Mouse (Mus musculus) liver, embryonic 14.5 days (tissue): ENCODE measurements around the gene Nr5a2. TPM values are rescaled to one million over a fixed set of nuclear protein-coding genes. Genes with fewer than 3 reads are reported as not detected.

ENCODE experiments used
- ATAC-seq: fragments of 200-750 bp; cut with Nextera tagmentation; 2 replicates; pipeline ENCODE4 v1.8.0; 2017; ENCODE audit warnings: moderate number of reproducible peaks, mild to moderate bottlenecking, moderate library complexity; ENCODE audit not compliant: insufficient read depth
- DNase-seq, 3 experiments: peaks; one replicate each; pipeline ENCODE4 v3.0.0-alpha.2; 2012 to 2013; ENCODE audit warnings: low read depth in 3 of 3, low spot score in 3 of 3
- H3K27ac ChIP-seq: fragments of 300-500 bp; sonication (generic); 2 replicates; pipeline ENCODE4 v1.5.1; 2014; ENCODE audit warnings: moderate library complexity, mild to moderate bottlenecking, control low read depth, inconsistent platforms
- H3K27me3 ChIP-seq: fragments of 300-500 bp; sonication (generic); 2 replicates; pipeline ENCODE4 v1.6.1; 2014; ENCODE audit warnings: mild to moderate bottlenecking, low read length, moderate library complexity; ENCODE audit not compliant: control insufficient read depth, insufficient read depth
- H3K36me3 ChIP-seq: fragments of 300-500 bp; sonication (generic); replicated peaks from 2 replicates; pipeline ENCODE4 v1.6.1; 2014; ENCODE audit warnings: low read depth; ENCODE audit not compliant: control insufficient read depth, insufficient read depth
- H3K4me1 ChIP-seq, 2 experiments: fragments of 200-500 bp in 1 of 2; fragments of 300-500 bp in 1 of 2; sonication (generic) in 1 of 2; replicated peaks; 2 replicates each; pipeline ENCODE4 v1.6.1; 2012 to 2014; ENCODE audit warnings: antibody characterized with exemption in 1 of 2, inconsistent platforms in 1 of 2, low read length in 1 of 2; ENCODE audit not compliant: control insufficient read depth in 2 of 2, insufficient read depth in 2 of 2
- H3K4me2 ChIP-seq: fragments of 300-500 bp; sonication (generic); 2 replicates; pipeline ENCODE4 v1.6.1; 2014; ENCODE audit warnings: low read depth, mild to moderate bottlenecking, control low read depth, moderate library complexity
- H3K4me3 ChIP-seq, 2 experiments: fragments of 200-500 bp in 1 of 2; fragments of 300-500 bp in 1 of 2; sonication (generic) in 1 of 2; 2 replicates each; pipeline ENCODE4 v1.5.1; 2012 to 2014; ENCODE audit warnings: low read depth in 2 of 2, low read length in 2 of 2, mild to moderate bottlenecking in 2 of 2, control low read depth in 1 of 2, inconsistent platforms in 1 of 2, moderate library complexity in 1 of 2; ENCODE audit not compliant: insufficient read depth in 1 of 2
- H3K9ac ChIP-seq: fragments of 300-500 bp; sonication (generic); replicated peaks from 2 replicates; pipeline ENCODE4 v1.6.1; 2014; ENCODE audit warnings: mild to moderate bottlenecking, control low read depth, moderate library complexity
- H3K9me3 ChIP-seq: fragments of 300-500 bp; sonication (generic); 2 replicates; pipeline ENCODE4 v1.6.1; 2016; ENCODE audit warnings: low read length, mixed read lengths; ENCODE audit not compliant: control insufficient read depth
- CTCF ChIP-seq: IDR thresholded peaks from 2 replicates; pipeline ENCODE4 v1.5.1; 2016; ENCODE audit warnings: antibody characterized with exemption, low read depth, control low read depth
- EP300 ChIP-seq: IDR thresholded peaks from 2 replicates; pipeline ENCODE4 v1.6.1; 2016; ENCODE audit warnings: antibody characterized with exemption, low read depth
- WGBS: fragments of 180-500 bp; shearing (Covaris S2); extraction: QIAGEN DNeasy Blood & Tissue Kit; methylation state at CpG from one replicate; pipeline ENCODE4 v1.1.7; 2014; ENCODE audit not compliant: insufficient replicate concordance; 5-methylcytosine and 5-hydroxymethylcytosine counted together
- polyA plus RNA-seq, 2 experiments: library from polyadenylated mRNA; depleted of rRNA in 1 of 2; stranded (reverse) in 1 of 2; unstranded in 1 of 2; fragments of >200 nt; fragmentation: Nextera tagmentation in 1 of 2; extraction: Ambion mirVana in 1 of 2; gene quantifications; 2 replicates each; pipeline versions ENCODE4 v1.2.1 to v1.2.3; 2012 to 2014

The Nr5a2 gene
- polyA plus RNA-seq, 2 experiments: 1.4 to 2.8 TPM

- H3K27ac ChIP-seq: no peak overlapping the region
- H3K36me3 ChIP-seq: no peaks in the 10 kb centered on the region
- DNase-seq (no peak), ATAC-seq (no peak)
- no peaks in the 10 kb centered on the region for H3K27me3 ChIP-seq
- no peaks in the 10 kb centered on the region for H3K9me3 ChIP-seq
- no peak overlapping the region for H3K4me3 ChIP-seq
- peaks cover 2 to 14% of the 10 kb centered on the region in 2 experiments; a peak in 2 of 4 replicates for H3K4me1 ChIP-seq
- WGBS: 64% methylated on average over 6 of the region's 6 CpGs
- H3K9ac ChIP-seq: no peak overlapping the region
- TF ChIP-seq EP300: no peak
- no peak for TF ChIP-seq CTCF
- no peak overlapping the region for H3K4me2 ChIP-seq
These were observed 67.1 kb downstream of the Nr5a2 start for GRCm38 (mm10) chr1:136893162-136893561.

GRCm38 (mm10) chr1:136890439-136890838 is 69.8 kb downstream of the Nr5a2 start:
- DNase-seq: no peak
- WGBS: 61% methylated on average over 7 of the region's 7 CpGs
- no peak for ATAC-seq
- Histone ChIP-seq H3K9me3 (no peaks in the 10 kb centered on the region), H3K36me3 (no peaks in the 10 kb centered on the region), H3K9ac (no peak overlapping the region), H3K27ac (no peak overlapping the region), H3K4me1 (peaks cover 2 to 12% of the 10 kb centered on the region in 2 experiments; a peak in 2 of 4 replicates), H3K4me3 (no peak overlapping the region), H3K4me2 (no peak overlapping the region), H3K27me3 (no peaks in the 10 kb centered on the region)
- no peak for TF ChIP-seq CTCF
- TF ChIP-seq EP300: no peak

- Histone ChIP-seq H3K4me1 (peaks cover 0 to 6% of the 10 kb centered on the region in 2 experiments; a peak in 2 of 4 replicates), H3K9ac (no peak overlapping the region), H3K4me3 (no peak overlapping the region), H3K9me3 (no peaks in the 10 kb centered on the region), H3K36me3 (no peaks in the 10 kb centered on the region), H3K27me3 (no peaks in the 10 kb centered on the region), H3K27ac (no peak overlapping the region), H3K4me2 (no peak overlapping the region)
- DNase-seq (no peak), ATAC-seq (no peak)
- TF ChIP-seq CTCF (no peak), EP300 (no peak)
- 67% methylated on average over 6 of the region's 6 CpGs for WGBS
These were observed 71.5 kb downstream of the Nr5a2 start for GRCm38 (mm10) chr1:136888704-136889103.

- Histone ChIP-seq H3K27ac (no peak overlapping the region), H3K9ac (no peak overlapping the region), H3K4me1 (peaks cover 0 to 6% of the 10 kb centered on the region in 2 experiments; a peak in 2 of 4 replicates), H3K9me3 (no peaks in the 10 kb centered on the region), H3K36me3 (no peaks in the 10 kb centered on the region), H3K27me3 (no peaks in the 10 kb centered on the region), H3K4me3 (no peak overlapping the region), H3K4me2 (no peak overlapping the region)
- TF ChIP-seq EP300 (no peak), CTCF (no peak)
- ATAC-seq (no peak), DNase-seq (no peak)
- 43% methylated on average over 6 of the region's 6 CpGs for WGBS
These were observed 73.6 kb downstream of the Nr5a2 start for GRCm38 (mm10) chr1:136886678-136887077.

GRCm38 (mm10) chr1:136883458-136884174 is 76.6 kb downstream of the Nr5a2 start:
- ATAC-seq: no peak
- H3K4me3 ChIP-seq: no peak overlapping the region

More at GRCm38 (mm10) chr1:136883458-136884174, 76.6 kb downstream of the Nr5a2 start:
- Histone ChIP-seq H3K4me1 (peaks cover 0 to 6% of the 10 kb centered on the region in 2 experiments; a peak in 2 of 4 replicates), H3K36me3 (no peaks in the 10 kb centered on the region; the same call in 1 of the 2 replicates), H3K9me3 (no peaks in the 10 kb centered on the region), H3K4me2 (no peak overlapping the region), H3K27ac (no peak overlapping the region), H3K9ac (no peak overlapping the region), H3K27me3 (no peaks in the 10 kb centered on the region)
- 74% methylated on average over 13 of the region's 13 CpGs for WGBS
- TF ChIP-seq EP300 (no peak), CTCF (no peak)
- no peak for DNase-seq
